Mouse (Mus musculus): ENCODE measurements around the gene Fasl.

Fasl gene

GRCm38 (mm10) chr1:161788339-161788738 lies at the start of gene Fasl:
Fasl (minus strand) TSS chr1:161788495.
- DNase-seq = no peak

- DNase-seq = no peak
These were observed 38.4 kb upstream of the Fasl start for GRCm38 (mm10) chr1:161826677-161827076.

- no peak for DNase-seq
These were observed 21.1 kb upstream of the Fasl start for GRCm38 (mm10) chr1:161809428-161809827.

- no peak for DNase-seq
These were observed 20.7 kb upstream of the Fasl start for GRCm38 (mm10) chr1:161808980-161809379.

GRCm38 (mm10) chr1:161804541-161804971 lies 16.3 kb upstream of the Fasl start:
- no peak for DNase-seq

GRCm38 (mm10) chr1:161801321-161801720 lies 13.0 kb upstream of the Fasl start:
- no peak for DNase-seq

GRCm38 (mm10) chr1:161800256-161800655 lies 12.0 kb upstream of the Fasl start:
- DNase-seq = no peak

- DNase-seq = no peak
These were observed 11.5 kb upstream of the Fasl start for GRCm38 (mm10) chr1:161799791-161800190.

GRCm38 (mm10) chr1:161798866-161799265 lies 10.6 kb upstream of the Fasl start:
- DNase-seq = no peak

- DNase-seq = no peak
These were observed 6.3 kb upstream of the Fasl start for GRCm38 (mm10) chr1:161794447-161795211.

GRCm38 (mm10) chr1:161793321-161793720 lies 5.0 kb upstream of the Fasl start:
- DNase-seq = no peak

GRCm38 (mm10) chr1:161792687-161792969 lies 4.3 kb upstream of the Fasl start:
- DNase-seq = no peak

- DNase-seq = no peak
These were observed 3.8 kb upstream of the Fasl start for GRCm38 (mm10) chr1:161791854-161792686.

GRCm38 (mm10) chr1:161782725-161783124 lies 5.6 kb downstream of the Fasl start:
- no peak for DNase-seq

GRCm38 (mm10) chr1:161781594-161781993 lies 6.7 kb downstream of the Fasl start:
- no peak for DNase-seq

- no peak for DNase-seq
These were observed 9.2 kb downstream of the Fasl start for GRCm38 (mm10) chr1:161779057-161779456.

GRCm38 (mm10) chr1:161775151-161775550 lies 13.1 kb downstream of the Fasl start:
- DNase-seq = no peak

- no peak for DNase-seq
These were observed 17.0 kb downstream of the Fasl start for GRCm38 (mm10) chr1:161771293-161771692.

GRCm38 (mm10) chr1:161769329-161769728 lies 19.0 kb downstream of the Fasl start:
- no peak for DNase-seq

GRCm38 (mm10) chr1:161767101-161767524 lies 21.2 kb downstream of the Fasl start:
- DNase-seq = no peak

- no peak for DNase-seq
These were observed 21.6 kb downstream of the Fasl start for GRCm38 (mm10) chr1:161766656-161767055.

GRCm38 (mm10) chr1:161765932-161766331 lies 22.4 kb downstream of the Fasl start:
- DNase-seq = no peak

GRCm38 (mm10) chr1:161764964-161765363 lies 23.3 kb downstream of the Fasl start:
- DNase-seq = no peak

GRCm38 (mm10) chr1:161761556-161761955 lies 26.7 kb downstream of the Fasl start:
- DNase-seq = no peak

Measured in cerebellum, adult 11 months (tissue).